Mouse (Mus musculus) MEL (cell line): ENCODE data around the gene Dtx4.

ENCODE experiments used
- CTCF ChIP-seq, 3 experiments: IDR thresholded peaks in 2 of 3; conservative IDR thresholded peaks in 1 of 3; 2 replicates each; pipeline ENCODE4 v1.5.1; 2011 to 2012; ENCODE audit warnings: low read length in 3 of 3, low read depth in 2 of 3, mild to moderate bottlenecking in 2 of 3, improper control_type of control experiment in 1 of 3, inconsistent platforms in 1 of 3, mixed read lengths in 1 of 3, moderate library complexity in 1 of 3; ENCODE audit not compliant: control insufficient read depth in 1 of 3, insufficient read depth in 1 of 3, poor library complexity in 1 of 3, severe bottlenecking in 1 of 3
- EP300 ChIP-seq, 2 experiments: IDR thresholded peaks; 2 replicates each; pipeline ENCODE4 v1.6.1; 2011; ENCODE audit warnings: improper control_type of control experiment in 2 of 2, low read length in 2 of 2, low read depth in 1 of 2, mild to moderate bottlenecking in 1 of 2
- NELFE ChIP-seq: IDR thresholded peaks from 2 replicates; pipeline ENCODE4 v1.6.1; 2011; ENCODE audit warnings: low read depth, low read length, improper control_type of control experiment
- RAD21 ChIP-seq: IDR thresholded peaks from 2 replicates; pipeline ENCODE4 v1.6.1; 2011; ENCODE audit warnings: mild to moderate bottlenecking, low read depth, low read length, improper control_type of control experiment
- TCF12 ChIP-seq: IDR thresholded peaks from 2 replicates; pipeline ENCODE4 v1.6.1; 2014; ENCODE audit warnings: low read depth, mild to moderate bottlenecking, inconsistent platforms, low read length, improper control_type of control experiment, moderate library complexity

- TF ChIP-seq NELFE = no peak
- TF ChIP-seq RAD21 = no peak
- TF ChIP-seq TCF12 = no peak
- no peak for TF ChIP-seq CTCF (IDR thresholded peaks at IDR 0.05 in 2 of 3, conservative IDR thresholded peaks at IDR 0.05 in 1 of 3; ENCODE audit: control insufficient read depth in 1 of 3, insufficient read depth in 1 of 3, low read depth in 2 of 3, low read length in 3 of 3, poor library complexity in 1 of 3, severe bottlenecking in 1 of 3)
- no peak for TF ChIP-seq EP300 (IDR thresholded peaks at IDR 0.05; ENCODE audit: low read depth in 1 of 2, low read length in 2 of 2)
These were observed 27.3 kb downstream of the Dtx4 start for GRCm38 (mm10) chr19:12473951-12474350.
